Mouse (Mus musculus): ENCODE data around the gene Pde8b.
A peak's percentile ranks its signal among the peaks of the same experiment; 100 is the strongest.

Pde8b gene

GRCm38 (mm10) chr13:95140460-95141079 lies 109.6 kb downstream of the Pde8b start:
- DNase-seq (ENCODE audit: low spot score in 2 of 2): no peak

- DNase-seq (ENCODE audit: low spot score in 2 of 2): no peak
Measured at GRCm38 (mm10) chr13:95135326-95136150, 114.6 kb downstream of the Pde8b start.

- DNase-seq (ENCODE audit: low spot score in 2 of 2): no peak
Measured at GRCm38 (mm10) chr13:95131848-95132247, 118.3 kb downstream of the Pde8b start.

- no peak for DNase-seq (ENCODE audit: low spot score in 2 of 2)
Measured at GRCm38 (mm10) chr13:95131041-95131440, 119.1 kb downstream of the Pde8b start.

GRCm38 (mm10) chr13:95127288-95127687 lies 122.8 kb downstream of the Pde8b start:
- no peak for DNase-seq (ENCODE audit: low spot score in 2 of 2)

GRCm38 (mm10) chr13:95126801-95127200 lies 123.3 kb downstream of the Pde8b start:
- no peak for DNase-seq (ENCODE audit: low spot score in 2 of 2)

- no peak for DNase-seq (ENCODE audit: low spot score in 2 of 2)
Measured at GRCm38 (mm10) chr13:95125546-95126215, 124.5 kb downstream of the Pde8b start.

- no peak for DNase-seq (ENCODE audit: low spot score in 2 of 2)
Measured at GRCm38 (mm10) chr13:95120570-95120969, 129.6 kb downstream of the Pde8b start.

GRCm38 (mm10) chr13:95113763-95114162 lies 136.4 kb downstream of the Pde8b start:
- no peak for DNase-seq (ENCODE audit: low spot score in 2 of 2)

GRCm38 (mm10) chr13:95109555-95109954 lies 140.6 kb downstream of the Pde8b start:
- no peak for DNase-seq (ENCODE audit: low spot score in 2 of 2)

- DNase-seq (ENCODE audit: low spot score in 2 of 2): no peak
Measured at GRCm38 (mm10) chr13:95108035-95108434, 142.1 kb downstream of the Pde8b start.

- no peak for DNase-seq (ENCODE audit: low spot score in 2 of 2)
Measured at GRCm38 (mm10) chr13:95104865-95105264, 145.3 kb downstream of the Pde8b start.

GRCm38 (mm10) chr13:95102985-95103590 lies 147.0 kb downstream of the Pde8b start:
- no peak for DNase-seq (ENCODE audit: low spot score in 2 of 2)

- DNase-seq (ENCODE audit: low spot score in 2 of 2): no peak
Measured at GRCm38 (mm10) chr13:95101315-95101714, 148.8 kb downstream of the Pde8b start.

- no peak for DNase-seq (ENCODE audit: low spot score in 2 of 2)
Measured at GRCm38 (mm10) chr13:95098931-95099720, 151.0 kb downstream of the Pde8b start.

GRCm38 (mm10) chr13:95096646-95097045 lies 153.5 kb downstream of the Pde8b start:
- no peak for DNase-seq (ENCODE audit: low spot score in 2 of 2)

- DNase-seq (ENCODE audit: low spot score in 2 of 2): no peak
Measured at GRCm38 (mm10) chr13:95095860-95096259, 154.3 kb downstream of the Pde8b start.

GRCm38 (mm10) chr13:95091546-95092445 lies 158.3 kb downstream of the Pde8b start:
- no peak for DNase-seq (ENCODE audit: low spot score in 2 of 2)

GRCm38 (mm10) chr13:95087358-95087787 lies 162.8 kb downstream of the Pde8b start:
- DNase-seq (ENCODE audit: low spot score in 2 of 2): peak in 1 of 2 experiments; percentile 47

- DNase-seq (ENCODE audit: low spot score in 2 of 2): no peak
Measured at GRCm38 (mm10) chr13:95086033-95086432, 164.1 kb downstream of the Pde8b start.
